Mouse (Mus musculus) ovary, postnatal 36 days (tissue): ENCODE data around the gene Smarcc1.

Experiments
- DNase-seq: peaks from one replicate; pipeline ENCODE4 v3.0.0; 2022; ENCODE audit warnings: low spot score, mixed read lengths

Smarcc1 gene

DNA sequence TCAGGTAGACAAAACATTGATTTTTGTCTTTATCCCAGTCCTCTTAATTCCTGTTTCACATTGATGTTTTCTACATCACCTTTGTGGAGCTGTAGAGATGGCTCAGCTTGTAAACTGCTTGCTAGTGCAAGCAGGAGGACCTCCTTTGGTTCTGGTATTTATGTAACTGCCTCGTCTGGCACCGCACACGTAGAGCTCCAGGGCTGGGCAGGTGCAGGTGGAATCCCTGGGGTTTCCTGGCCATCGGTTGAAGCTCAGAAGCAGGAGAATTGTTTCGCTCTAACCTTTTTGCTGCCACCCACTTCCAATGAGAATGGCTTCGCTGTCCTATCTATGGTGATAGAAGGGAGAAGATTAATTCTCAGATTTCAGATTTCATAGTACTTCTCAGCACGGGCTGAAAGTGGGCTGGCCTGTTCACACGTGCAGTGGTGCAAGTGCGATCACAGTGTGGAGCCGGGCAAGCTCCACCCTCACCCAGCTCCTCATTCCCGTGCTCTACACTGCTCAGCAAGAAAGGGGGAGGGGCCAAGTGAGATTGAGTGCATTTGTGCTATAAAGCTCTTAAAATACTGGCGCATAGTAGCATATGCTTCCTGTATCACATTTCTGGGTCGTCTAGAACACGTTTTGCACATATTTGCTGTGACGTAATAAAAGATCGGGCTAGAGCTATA is 113.0 kb downstream of the Smarcc1 start:
- no peak for DNase-seq

DNA sequence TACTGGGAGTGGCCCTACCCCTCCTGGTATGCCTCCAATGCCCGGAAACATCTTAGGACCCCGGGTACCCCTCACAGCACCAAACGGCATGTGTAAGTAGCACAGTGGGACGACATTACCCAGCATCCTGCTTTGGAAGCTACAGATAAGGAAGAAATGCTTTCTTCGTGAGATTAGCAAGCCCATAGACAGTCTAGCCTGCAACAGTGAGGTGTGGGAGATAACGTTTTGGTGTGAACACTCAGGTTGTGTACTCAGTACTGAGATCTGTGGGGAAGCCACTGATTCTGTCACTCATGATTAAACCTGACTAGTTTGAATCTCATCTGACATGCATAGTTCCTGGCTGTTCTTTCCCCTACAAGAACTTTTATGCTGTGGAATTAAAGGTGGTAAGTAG is 117.5 kb downstream of the Smarcc1 start:
- no peak for DNase-seq

DNA sequence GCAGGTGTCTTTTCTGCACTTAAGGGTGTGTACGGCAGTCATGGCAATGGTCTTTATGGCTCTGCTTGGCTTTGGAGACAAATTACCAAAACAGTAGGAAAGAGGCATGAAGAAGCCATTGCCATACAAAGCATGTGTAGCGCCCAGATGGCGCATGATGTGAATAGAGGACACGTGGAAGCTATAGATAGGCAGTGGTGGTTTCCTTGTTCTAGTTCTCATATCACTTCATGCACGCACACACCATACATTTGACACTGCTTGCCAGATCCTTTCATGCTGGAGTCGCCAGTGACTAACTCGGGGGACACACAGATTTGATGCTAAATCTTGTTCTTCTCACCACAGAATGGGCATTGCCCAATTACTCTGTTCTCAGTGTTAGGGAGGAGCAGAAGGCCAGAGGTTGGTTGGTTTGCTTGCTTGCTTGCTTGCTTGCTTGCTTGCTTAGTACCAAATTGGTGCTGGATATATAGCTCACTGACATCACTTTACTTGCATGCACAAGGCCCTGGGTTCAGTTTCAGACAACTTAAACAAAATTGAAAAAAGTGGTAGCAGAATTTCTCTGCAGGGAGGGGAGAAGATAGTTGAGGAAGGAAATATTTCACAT is 125.8 kb downstream of the Smarcc1 start, which contains the start of gene Cspg5:
Gene Cspg5 (plus strand): TSS at position 563 of the 613 bp plus-strand sequence.
- no peak for DNase-seq

DNA sequence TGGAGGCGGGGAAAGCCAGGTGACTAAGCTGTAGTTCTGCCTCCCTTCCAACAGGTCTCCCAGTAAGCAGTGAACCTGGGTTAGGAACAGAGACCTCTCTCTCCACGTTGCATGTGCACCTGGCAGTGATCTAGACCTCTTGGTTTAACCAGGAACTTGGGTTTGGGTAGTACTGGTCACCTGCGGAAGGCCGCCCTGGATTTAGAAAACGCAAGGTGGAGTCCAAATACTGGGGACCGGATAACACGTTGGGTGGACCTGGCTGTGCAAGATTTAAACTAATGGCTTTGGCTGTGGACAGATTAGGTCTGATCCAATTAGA is 127.0 kb downstream of the Smarcc1 start:
- DNase-seq, result no peak

DNA sequence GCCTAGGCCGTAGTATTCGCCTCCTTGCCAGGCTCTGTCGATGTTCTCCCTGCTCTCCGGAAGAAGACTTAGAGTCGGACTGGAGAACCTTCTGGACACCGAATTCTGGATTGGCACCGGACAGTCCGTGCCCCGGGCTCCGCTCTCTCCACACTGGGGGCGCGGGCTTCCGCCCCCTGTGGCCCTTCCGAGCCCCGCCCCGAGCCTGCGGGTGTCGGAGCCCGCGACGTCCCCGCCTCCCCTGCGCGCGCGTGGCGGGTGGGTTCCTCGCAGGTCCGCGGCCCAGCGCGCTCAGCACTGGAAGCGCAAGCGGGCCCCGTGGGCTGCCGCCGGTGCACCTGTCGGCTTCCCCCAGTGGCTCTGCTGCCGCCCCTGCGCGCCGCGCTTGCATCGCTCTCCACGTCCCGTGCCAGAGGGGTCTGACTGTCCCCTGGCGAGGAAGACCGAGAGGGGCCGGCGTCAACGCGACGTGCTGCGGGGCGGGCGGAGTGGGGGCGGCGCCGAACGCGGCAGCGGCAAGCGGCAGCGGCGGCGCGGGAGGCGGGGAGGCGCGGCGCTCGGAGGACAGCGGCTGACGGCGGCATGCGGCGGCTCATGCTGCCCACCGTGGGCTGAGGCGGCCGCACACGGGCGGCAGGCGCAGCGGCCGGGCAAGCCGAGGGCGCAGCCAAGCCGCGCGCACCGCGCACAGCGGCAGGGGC is 127.5 kb downstream of the Smarcc1 start:
- DNase-seq, result peak; percentile 46

DNA sequence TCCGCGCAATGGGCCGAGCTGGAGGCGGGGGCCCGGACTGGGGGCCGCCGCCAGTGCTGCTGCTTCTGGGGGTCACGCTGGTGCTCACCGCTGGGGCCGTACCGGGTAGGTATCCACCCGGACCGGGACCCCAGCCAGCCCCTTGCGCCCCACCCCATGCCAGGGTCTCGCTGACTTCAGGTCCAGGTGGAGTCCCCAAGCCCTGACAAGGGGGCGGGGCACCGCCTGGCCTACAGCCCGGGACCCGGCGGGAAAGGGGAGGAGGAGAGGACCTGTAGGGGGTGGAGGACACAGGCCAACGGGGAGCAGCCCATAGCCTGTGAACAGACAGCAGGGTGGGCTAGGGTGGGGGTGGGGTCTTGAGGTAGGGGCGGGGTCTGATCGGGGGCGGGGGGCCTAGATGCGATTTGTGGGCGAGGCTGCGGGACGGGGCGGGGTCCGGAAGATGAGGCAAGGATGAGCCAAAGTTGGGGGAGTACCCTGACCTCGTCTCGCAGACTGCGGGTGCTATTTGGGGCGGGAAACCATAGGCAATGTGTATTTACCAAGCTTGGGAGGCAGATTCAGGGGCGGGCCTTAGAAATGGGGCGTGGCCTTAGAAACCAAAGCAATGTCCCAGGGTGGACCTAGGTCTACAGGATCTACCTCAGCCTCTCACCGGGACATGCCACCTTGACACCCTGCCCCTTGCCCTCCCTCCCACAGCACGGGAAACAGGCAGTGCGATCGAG is 128.2 kb downstream of the Smarcc1 start:
- DNase-seq, result peak; percentile 52

DNA sequence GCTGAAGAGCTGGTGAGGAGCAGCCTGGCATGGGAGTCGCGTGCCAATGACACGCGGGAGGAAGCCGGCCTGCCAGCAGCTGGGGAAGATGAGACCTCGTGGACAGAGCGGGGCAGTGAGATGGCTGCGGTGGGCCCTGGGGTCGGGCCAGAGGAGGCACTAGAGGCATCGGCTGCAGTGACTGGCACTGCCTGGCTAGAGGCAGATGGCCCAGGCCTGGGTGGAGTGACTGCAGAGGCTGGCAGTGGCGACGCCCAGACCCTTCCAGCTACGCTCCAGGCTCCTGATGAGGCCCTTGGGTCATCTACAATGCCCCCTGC is 128.8 kb downstream of the Smarcc1 start:
- DNase-seq, result no peak

DNA sequence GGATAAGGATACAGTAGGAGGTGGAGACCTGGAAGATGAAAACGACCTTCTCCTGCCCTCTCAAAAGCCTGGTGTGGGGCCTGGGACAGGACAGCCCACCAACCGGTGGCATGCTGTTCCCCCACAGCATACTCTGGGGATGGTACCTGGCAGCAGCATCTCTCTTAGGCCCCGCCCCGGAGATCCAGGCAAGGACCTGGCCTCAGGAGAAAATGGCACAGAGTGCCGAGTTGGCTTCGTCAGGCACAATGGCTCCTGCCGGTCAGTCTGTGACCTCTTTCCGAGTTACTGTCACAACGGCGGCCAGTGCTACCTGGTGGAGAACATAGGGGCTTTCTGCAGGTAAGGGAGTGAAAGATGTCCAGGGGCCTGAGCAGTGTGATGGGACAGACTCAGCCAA is 129.5 kb downstream of the Smarcc1 start:
- DNase-seq, result no peak

DNA sequence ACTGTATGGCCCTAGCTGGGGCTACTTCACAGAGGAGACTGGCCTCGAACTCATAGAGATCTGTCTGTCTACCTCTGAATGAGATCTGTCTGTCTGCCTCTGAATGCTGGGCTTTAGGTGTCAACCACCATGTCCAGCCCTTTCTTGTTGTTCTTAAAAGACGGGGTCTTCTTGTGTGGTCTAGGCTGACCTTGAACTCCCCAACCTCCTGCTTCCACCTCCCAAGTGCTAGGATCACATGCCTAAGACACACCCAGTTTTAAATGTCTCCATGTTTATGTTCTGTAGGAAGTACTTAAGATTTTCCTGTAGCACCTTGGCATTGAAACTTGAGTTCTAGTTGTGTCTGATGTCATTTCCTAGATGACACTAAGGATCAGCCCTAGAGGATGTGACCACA is 131.4 kb downstream of the Smarcc1 start:
- no peak for DNase-seq

DNA sequence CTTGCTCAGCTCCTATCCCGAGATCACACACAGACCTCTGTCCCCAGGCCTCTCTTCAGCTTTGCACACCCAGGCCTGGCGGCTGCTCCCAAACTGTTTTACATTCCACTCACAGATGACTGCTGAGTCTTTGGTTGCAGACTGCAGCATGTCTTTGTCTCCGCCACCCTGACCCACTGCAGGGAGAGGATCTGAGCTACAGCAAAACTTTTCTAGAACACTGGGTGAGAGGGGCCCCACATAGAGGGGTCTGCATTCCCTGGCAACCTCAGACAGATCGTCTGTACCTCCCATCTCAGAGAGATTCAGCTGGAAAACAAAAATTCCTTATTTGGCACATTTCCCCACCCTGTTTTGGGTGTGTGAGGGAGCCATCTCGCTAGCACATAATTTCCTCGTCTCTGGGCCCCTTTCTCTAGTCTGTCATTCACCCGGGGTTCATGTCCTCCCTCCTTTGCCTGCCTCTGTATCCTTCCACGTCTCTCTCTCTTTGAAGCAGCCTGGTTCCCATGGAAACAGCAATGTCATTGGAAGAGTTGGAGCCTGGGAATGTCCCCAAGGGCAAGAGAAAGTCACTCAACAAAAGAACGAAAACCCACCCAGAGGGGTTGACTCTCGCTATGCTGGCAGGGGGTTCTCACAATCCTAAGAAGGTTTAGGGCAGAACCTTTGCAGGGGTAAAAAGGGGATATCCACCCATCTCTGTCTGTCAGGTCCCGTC is 132.5 kb downstream of the Smarcc1 start:
- no peak for DNase-seq

DNA sequence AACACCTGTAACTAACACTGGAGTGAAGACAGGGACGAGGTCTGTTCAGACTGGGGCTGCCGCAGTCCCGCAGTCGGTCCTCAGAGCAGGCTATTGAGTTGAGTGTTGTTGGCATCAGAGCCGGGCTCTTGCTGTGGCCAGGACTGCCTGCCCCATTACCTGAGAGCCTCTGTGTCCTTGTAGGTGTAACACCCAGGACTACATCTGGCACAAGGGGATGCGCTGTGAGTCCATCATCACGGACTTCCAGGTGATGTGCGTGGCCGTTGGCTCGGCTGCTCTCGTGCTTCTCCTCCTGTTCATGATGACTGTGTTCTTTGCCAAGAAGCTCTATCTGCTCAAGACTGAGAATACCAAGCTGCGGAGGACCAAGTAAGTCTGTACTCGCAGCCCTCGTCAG is 133.3 kb downstream of the Smarcc1 start:
- DNase-seq, result no peak

DNA sequence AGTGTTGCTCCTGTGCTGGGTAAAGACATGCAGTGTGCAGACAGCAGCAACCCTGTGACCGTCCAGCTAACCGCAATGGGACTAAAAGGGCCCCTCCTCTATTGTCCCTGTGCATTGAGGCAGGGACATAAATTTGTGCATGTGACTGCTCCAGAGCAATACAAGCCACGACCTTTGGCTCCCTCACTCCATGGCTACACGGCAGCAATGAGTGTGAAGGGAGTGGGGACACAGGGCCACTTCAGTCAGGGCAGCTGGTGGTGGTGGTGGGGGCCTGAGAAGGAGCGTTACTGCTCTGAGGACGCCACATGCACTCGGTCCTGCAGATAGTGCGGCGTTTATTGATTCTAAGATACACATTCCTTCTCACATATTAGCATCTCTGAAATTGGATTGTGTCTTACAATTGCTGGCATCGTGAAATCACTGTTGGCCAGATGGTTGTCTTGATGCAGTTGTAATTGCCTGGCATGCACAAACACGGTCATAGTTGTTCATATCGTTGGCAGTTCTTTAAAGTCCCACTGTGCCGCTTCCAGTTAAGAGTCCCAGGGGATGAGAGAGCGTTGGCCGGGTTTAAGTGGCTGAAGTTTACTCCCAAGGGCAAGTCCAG is 138.0 kb downstream of the Smarcc1 start:
- no peak for DNase-seq

DNA sequence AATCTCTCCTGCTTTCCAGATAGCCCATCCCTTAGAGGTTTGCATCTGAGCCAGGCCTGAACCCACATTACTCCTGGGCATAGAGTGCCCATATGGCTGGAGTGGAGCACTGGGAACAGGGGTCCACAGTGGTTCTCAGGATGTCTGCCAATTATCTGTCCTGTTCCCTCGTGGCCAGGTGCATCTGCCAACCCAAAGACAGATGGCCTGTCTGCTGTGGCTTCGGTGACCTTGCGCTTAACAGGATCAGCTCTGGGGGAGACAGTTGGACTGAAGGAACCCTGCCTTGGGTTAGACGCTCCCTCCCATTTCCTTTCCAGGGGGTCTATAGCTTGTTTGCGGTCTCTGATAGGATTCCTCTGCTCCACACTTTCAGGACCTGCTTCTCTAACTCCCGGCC is 141.1 kb downstream of the Smarcc1 start:
- DNase-seq, result no peak

DNA sequence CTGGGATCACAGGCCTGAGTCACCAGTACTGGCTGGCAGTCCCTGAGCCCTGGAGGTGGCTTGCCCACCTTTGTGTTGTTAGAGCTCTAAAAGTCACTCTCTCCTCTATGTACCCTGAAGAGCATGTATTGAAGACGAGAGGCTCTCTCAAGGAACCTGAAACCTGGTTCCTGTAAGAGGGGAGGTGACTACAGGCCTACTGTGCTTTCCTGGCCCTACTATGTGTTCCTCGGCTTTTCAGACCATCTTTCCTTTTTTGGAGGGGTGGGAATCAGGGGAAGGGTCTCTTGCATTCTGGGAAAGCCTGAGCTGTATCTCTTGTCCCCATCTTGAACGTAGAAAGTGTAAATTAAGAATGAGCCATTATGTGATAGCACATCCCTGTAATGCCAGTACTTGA is 141.6 kb downstream of the Smarcc1 start:
- DNase-seq, result no peak

DNA sequence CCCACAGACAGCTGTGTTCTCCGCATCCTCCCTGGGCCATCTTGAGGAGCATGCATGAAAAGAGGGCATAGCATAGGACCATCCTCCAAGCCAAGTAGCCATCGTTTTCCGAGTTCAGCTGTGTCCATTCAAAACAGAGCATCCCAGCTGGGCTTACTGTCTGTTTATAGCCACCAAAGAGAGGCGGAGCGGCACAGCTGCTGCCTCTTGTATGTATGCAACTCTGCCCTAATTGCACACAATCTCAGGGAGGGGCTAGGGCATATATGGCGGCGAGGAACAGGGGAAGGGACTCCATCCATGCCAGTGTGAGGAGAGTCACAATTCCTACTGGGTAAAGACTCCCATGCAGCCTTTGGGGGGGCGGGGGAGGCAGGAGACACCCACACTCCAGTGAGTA is 145.7 kb downstream of the Smarcc1 start:
- no peak for DNase-seq

DNA sequence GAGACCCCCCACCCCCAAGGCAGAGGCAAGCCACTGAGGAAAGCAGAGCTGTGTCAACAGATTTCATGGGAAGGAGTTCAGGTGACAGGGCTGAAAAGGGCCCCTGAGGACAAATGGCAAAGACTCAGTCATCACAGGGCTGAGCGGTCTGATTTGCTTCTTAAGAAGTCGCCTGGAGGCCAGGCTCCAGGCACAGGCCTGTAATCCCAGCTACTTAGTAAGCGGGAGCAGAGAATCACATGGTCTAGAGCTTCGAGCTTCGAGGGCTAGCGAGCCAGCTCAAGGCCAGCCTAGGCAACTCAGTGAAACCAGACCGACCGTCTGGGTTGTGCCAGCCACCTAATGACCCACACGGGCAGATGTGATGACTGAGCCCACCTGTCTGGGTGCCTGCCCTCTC is 147.5 kb downstream of the Smarcc1 start:
- DNase-seq, result no peak

DNA sequence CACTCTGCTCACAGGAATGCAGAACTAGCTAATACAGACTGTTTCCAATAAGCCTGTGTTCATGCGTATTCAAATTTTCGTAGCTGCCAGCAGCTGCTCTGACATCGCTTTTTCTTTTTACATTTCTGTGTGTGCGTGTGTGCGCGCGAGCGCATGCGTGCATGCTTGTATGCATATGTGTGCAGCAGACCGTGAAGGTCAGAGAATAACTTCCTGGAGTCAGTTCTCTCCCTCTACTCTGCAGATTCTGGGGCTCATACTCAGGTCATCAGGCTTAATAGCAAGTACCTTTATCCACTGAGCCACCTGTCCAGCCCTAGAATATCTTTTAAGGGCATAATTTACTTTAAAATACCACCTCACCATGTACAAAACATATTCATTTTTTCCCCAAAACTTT is 150.9 kb downstream of the Smarcc1 start:
- DNase-seq, result no peak

DNA sequence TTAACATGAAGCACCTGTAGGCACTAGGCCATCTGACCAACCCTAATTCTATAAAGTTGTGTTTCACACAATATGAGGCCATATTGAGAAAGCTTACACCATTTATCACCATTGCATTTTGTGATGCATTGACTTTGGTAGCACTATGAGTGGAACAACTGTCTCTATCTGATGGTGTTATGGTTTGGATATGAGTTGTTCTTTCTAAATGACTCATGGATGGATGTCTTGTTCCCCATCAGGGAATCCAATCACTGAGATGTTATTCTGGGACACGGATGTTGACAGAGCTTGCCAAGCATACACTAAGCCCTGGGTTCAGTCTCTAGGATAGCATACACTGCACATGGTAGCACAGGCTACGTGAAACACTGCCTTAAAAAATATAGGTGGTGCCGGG is 154.8 kb downstream of the Smarcc1 start:
- no peak for DNase-seq

DNA sequence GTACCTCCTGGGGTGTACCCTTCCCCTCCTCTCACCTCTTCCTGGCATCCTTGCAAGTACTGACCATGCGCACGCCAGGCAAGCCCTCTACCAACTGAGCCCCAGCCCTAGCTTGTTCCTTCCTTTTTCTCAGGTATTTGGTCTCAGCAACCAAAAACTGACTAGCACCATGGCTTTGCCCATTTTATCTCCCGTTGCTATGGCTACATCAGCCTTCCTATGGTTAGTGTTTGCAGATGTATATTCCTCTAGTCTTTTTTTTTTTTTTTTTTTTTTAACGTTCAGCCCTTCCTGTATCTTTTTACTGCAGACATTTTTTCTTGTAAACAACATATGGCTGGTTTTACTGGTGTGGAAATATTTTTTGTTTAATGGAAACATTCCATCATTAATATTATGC is 156.0 kb downstream of the Smarcc1 start:
- DNase-seq, result no peak

DNA sequence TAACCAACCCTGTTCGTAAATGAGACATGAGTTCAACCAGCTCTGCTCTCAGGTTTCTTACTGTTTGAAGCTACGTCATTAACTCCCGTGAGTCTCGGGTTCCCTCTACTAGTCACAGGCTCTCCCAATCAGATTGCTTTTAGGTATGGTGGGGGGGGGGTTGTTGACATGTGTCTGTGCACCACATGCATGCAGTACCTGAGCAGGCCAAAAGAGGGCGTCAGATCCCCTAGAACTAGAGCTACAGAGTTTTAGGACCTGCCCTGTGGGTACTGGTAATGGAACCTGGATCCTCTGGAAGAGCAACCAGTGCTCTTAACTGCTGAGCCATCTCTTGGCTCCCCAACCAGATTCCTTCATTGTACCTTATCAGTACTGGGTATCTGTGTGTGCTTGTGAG is 158.4 kb downstream of the Smarcc1 start:
- no peak for DNase-seq

DNA sequence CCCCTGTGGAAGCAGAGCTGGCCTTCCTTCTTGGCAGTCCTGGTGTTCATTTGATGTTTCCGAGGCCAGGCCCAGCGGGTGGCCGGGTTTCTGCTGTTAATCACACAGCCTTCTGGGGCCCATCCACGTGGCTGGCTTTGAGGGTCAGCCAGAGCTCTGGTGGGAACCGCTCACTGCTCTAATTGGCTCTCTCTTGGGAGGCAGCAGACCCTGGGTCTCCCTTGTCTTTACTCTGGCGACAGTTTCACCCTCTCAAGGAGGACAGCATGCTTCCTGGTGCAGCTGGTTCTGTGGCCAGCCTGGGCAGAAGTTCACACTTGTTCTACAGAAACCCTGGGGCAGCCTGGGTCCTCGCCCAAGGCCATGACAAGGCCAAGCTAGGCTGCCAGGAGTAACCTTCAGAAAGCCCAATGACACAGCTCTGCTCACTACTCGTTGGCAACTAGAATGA is 159.9 kb downstream of the Smarcc1 start:
- peak; percentile 37 for DNase-seq
